Mouse (Mus musculus) neural tube, embryonic 14.5 days (tissue): ENCODE measurements at regions not wholly inside any gene's neighbourhood (a gene's known extent, or its start where the extent isn't known, plus 50 kb on each side); places are given as distances from the start of the nearest gene placed in this dataset.

Experiments
- ATAC-seq: fragments of 200-750 bp; cut with Nextera tagmentation; 2 replicates; pipeline ENCODE4 v1.8.0; 2017; ENCODE audit warnings: low read depth, mild to moderate bottlenecking, moderate TSS enrichment, moderate library complexity
- H3K27ac ChIP-seq: fragments of 300-500 bp; sonication (generic); 2 replicates; pipeline ENCODE4 v1.5.1; 2014; ENCODE audit warnings: low read depth, mild to moderate bottlenecking, control low read depth, low read length, moderate library complexity, mixed read lengths
- H3K27me3 ChIP-seq: fragments of 300-500 bp; sonication (generic); 2 replicates; pipeline ENCODE4 v1.6.1; 2014; ENCODE audit warnings: low read length; ENCODE audit not compliant: control insufficient read depth, insufficient read depth
- H3K36me3 ChIP-seq: fragments of 300-500 bp; sonication (generic); 2 replicates; pipeline ENCODE4 v1.6.1; 2014; ENCODE audit warnings: low read length, mixed read lengths; ENCODE audit not compliant: control insufficient read depth, insufficient read depth
- H3K4me1 ChIP-seq: fragments of 300-500 bp; sonication (generic); 2 replicates; pipeline ENCODE4 v1.6.1; 2014; ENCODE audit warnings: low read length; ENCODE audit not compliant: control insufficient read depth, insufficient read depth
- H3K4me2 ChIP-seq: fragments of 300-500 bp; sonication (generic); 2 replicates; pipeline ENCODE4 v1.6.1; 2014; ENCODE audit warnings: mild to moderate bottlenecking, low read depth, low read length, control low read depth
- H3K4me3 ChIP-seq: fragments of 300-500 bp; sonication (generic); 2 replicates; pipeline ENCODE4 v1.5.1; 2014; ENCODE audit warnings: low read depth, low read length, control low read depth, mixed read lengths
- H3K9ac ChIP-seq: fragments of 300-500 bp; sonication (generic); replicated peaks from 2 replicates; pipeline ENCODE4 v1.6.1; 2014; ENCODE audit warnings: low read depth, mild to moderate bottlenecking, control low read depth, low read length, mixed read lengths
- H3K9me3 ChIP-seq: fragments of 300-500 bp; sonication (generic); 2 replicates; pipeline ENCODE4 v1.6.1; 2016; ENCODE audit warnings: low read length; ENCODE audit not compliant: control insufficient read depth
- WGBS: fragments of 180-500 bp; shearing (Covaris S2); extraction: QIAGEN DNeasy Blood & Tissue Kit; methylation state at CpG from one replicate; pipeline ENCODE4 v1.1.7; 2014; 5-methylcytosine and 5-hydroxymethylcytosine counted together

- WGBS: 67% methylated on average over 1 of the region's 1 CpGs
- Histone ChIP-seq H3K4me2 (no peak overlapping the region), H3K9me3 (no peaks in the 10 kb centered on the region), H3K36me3 (no peaks in the 10 kb centered on the region), H3K27me3 (no peaks in the 10 kb centered on the region), H3K4me3 (no peak overlapping the region), H3K9ac (no peak overlapping the region), H3K27ac (no peak overlapping the region), H3K4me1 (0 out of 2 replicates have a peak, but pooled peaks cover 4% of the 10 kb centered on the region)
- ATAC-seq: no peak
Measured at GRCm38 (mm10) chr10:98538706-98539105, 375.5 kb upstream of the Atp2b1 start.

- no peaks in the 10 kb centered on the region for H3K27me3 ChIP-seq
- no peak overlapping the region for H3K27ac ChIP-seq
- H3K36me3 ChIP-seq: no peaks in the 10 kb centered on the region
- H3K4me1 ChIP-seq: 0 out of 2 replicates have a peak, but pooled peaks cover 4% of the 10 kb centered on the region
- H3K9ac ChIP-seq: no peak overlapping the region
- H3K9me3 ChIP-seq: no peaks in the 10 kb centered on the region
- no peak overlapping the region for H3K4me3 ChIP-seq
- H3K4me2 ChIP-seq: no peak overlapping the region
- ATAC-seq: no peak
Measured at GRCm38 (mm10) chr10:98541062-98541461, 373.1 kb upstream of the Atp2b1 start.

GRCm38 (mm10) chr10:98542072-98542471 is 372.1 kb upstream of the Atp2b1 start:
- Histone ChIP-seq H3K4me1 (0 out of 2 replicates have a peak, but pooled peaks cover 4% of the 10 kb centered on the region), H3K9ac (no peak overlapping the region), H3K9me3 (no peaks in the 10 kb centered on the region), H3K27me3 (no peaks in the 10 kb centered on the region), H3K4me2 (no peak overlapping the region), H3K4me3 (no peak overlapping the region), H3K36me3 (no peaks in the 10 kb centered on the region), H3K27ac (no peak overlapping the region)
- WGBS: 95% methylated on average over 2 of the region's 2 CpGs
- ATAC-seq: no peak

GRCm38 (mm10) chr10:98543253-98543997 is 370.8 kb upstream of the Atp2b1 start:
- 20% methylated on average over 8 of the region's 8 CpGs for WGBS
- Histone ChIP-seq H3K9ac (no peak overlapping the region), H3K9me3 (no peaks in the 10 kb centered on the region), H3K27ac (no peak overlapping the region), H3K4me3 (no peak overlapping the region), H3K4me2 (no peak overlapping the region), H3K27me3 (no peaks in the 10 kb centered on the region), H3K4me1 (0 out of 2 replicates have a peak, but pooled peaks cover 4% of the 10 kb centered on the region), H3K36me3 (no peaks in the 10 kb centered on the region)
- ATAC-seq: peak; percentile 90

GRCm38 (mm10) chr10:98543998-98544349 is 370.2 kb upstream of the Atp2b1 start:
- Histone ChIP-seq H3K27ac (no peak overlapping the region), H3K4me1 (0 out of 2 replicates have a peak, but pooled peaks cover 4% of the 10 kb centered on the region), H3K4me3 (no peak overlapping the region), H3K9me3 (no peaks in the 10 kb centered on the region), H3K9ac (no peak overlapping the region), H3K27me3 (no peaks in the 10 kb centered on the region), H3K4me2 (no peak overlapping the region), H3K36me3 (no peaks in the 10 kb centered on the region)
- WGBS: 41% methylated on average over 5 of the region's 5 CpGs
- ATAC-seq: peak; percentile 56; the same call in 1 of the 2 replicates

GRCm38 (mm10) chr10:98554575-98554974 is 359.6 kb upstream of the Atp2b1 start:
- Histone ChIP-seq H3K4me3 (no peak overlapping the region), H3K9me3 (no peaks in the 10 kb centered on the region)
- WGBS: 93% methylated on average over 3 of the region's 3 CpGs

GRCm38 (mm10) chr10:98557470-98558060 is 356.6 kb upstream of the Atp2b1 start:
- ATAC-seq: no peak
- Histone ChIP-seq H3K4me3 (no peak overlapping the region), H3K27me3 (no peaks in the 10 kb centered on the region), H3K9ac (no peak overlapping the region), H3K27ac (no peak overlapping the region), H3K9me3 (no peaks in the 10 kb centered on the region), H3K4me1 (no peaks in the 10 kb centered on the region), H3K36me3 (no peaks in the 10 kb centered on the region), H3K4me2 (no peak overlapping the region)
- WGBS: 87% methylated on average over 9 of the region's 9 CpGs

More at GRCm38 (mm10) chr10:98554575-98554974, 359.6 kb upstream of the Atp2b1 start:
- Histone ChIP-seq H3K4me2 (no peak overlapping the region), H3K36me3 (no peaks in the 10 kb centered on the region), H3K4me1 (no peaks in the 10 kb centered on the region), H3K27ac (no peak overlapping the region), H3K9ac (no peak overlapping the region), H3K27me3 (no peaks in the 10 kb centered on the region)
- ATAC-seq: no peak

GRCm38 (mm10) chr10:98558560-98558959 is 355.6 kb upstream of the Atp2b1 start:
- Histone ChIP-seq H3K9me3 (no peaks in the 10 kb centered on the region), H3K36me3 (no peaks in the 10 kb centered on the region), H3K27me3 (no peaks in the 10 kb centered on the region), H3K4me3 (no peak overlapping the region), H3K4me1 (no peaks in the 10 kb centered on the region), H3K9ac (no peak overlapping the region), H3K4me2 (no peak overlapping the region), H3K27ac (no peak overlapping the region)
- ATAC-seq: no peak
- WGBS: 88% methylated on average over 2 of the region's 2 CpGs

- no peaks in the 10 kb centered on the region for H3K27me3 ChIP-seq
- ATAC-seq: no peak
- H3K4me1 ChIP-seq: no peaks in the 10 kb centered on the region
- WGBS: 89% methylated on average over 2 of the region's 2 CpGs
- no peak overlapping the region for H3K4me3 ChIP-seq
- no peak overlapping the region for H3K4me2 ChIP-seq
- no peak overlapping the region for H3K27ac ChIP-seq
- H3K9me3 ChIP-seq: no peaks in the 10 kb centered on the region
- H3K36me3 ChIP-seq: no peaks in the 10 kb centered on the region
- H3K9ac ChIP-seq: no peak overlapping the region
Measured at GRCm38 (mm10) chr10:98562297-98562912, 351.8 kb upstream of the Atp2b1 start.
